Mouse (Mus musculus) CH12.LX (cell line): ENCODE results near the gene Gpatch3. TPM values are rescaled to one million over a fixed set of nuclear protein-coding genes. Genes with fewer than 3 reads are reported as not detected.

Source experiments
- DNase-seq: peaks from one replicate; pipeline ENCODE4 v3.0.0-alpha.2; 2013; ENCODE audit errors: extremely low read depth
- H3K27ac ChIP-seq: 2 replicates; pipeline ENCODE4 v1.5.1; 2012; ENCODE audit warnings: low read depth, mild to moderate bottlenecking, control low read depth, moderate library complexity; ENCODE audit not compliant: insufficient read depth
- H3K27me3 ChIP-seq: replicated peaks from 2 replicates; pipeline ENCODE3; 2012; ENCODE audit warnings: inconsistent platforms
- H3K36me3 ChIP-seq, 2 experiments: replicated peaks in 1 of 2; 2 replicates each; pipeline versions ENCODE3 to v1.6.1; 2012; ENCODE audit warnings: inconsistent platforms in 1 of 2, low read length in 1 of 2, mild to moderate bottlenecking in 1 of 2, mixed read lengths in 1 of 2, moderate library complexity in 1 of 2; ENCODE audit not compliant: control insufficient read depth in 1 of 2, insufficient read depth in 1 of 2
- H3K4me1 ChIP-seq, 2 experiments: 2 replicates each; pipeline ENCODE4 v1.6.1; 2012; ENCODE audit warnings: inconsistent platforms in 1 of 2, moderate library complexity in 1 of 2; ENCODE audit not compliant: insufficient read depth in 2 of 2, control insufficient read depth in 1 of 2
- H3K4me2 ChIP-seq: 2 replicates; pipeline ENCODE4 v1.6.1; 2012; ENCODE audit warnings: low read depth, mild to moderate bottlenecking, control low read depth; ENCODE audit not compliant: poor library complexity, insufficient read depth, severe bottlenecking
- H3K4me3 ChIP-seq, 3 experiments: fragments of 150-350 bp in 1 of 3; sonication (generic) in 1 of 3; replicated peaks in 1 of 3; 2 replicates each; pipeline versions ENCODE3 to v1.5.1; 2011 to 2012; ENCODE audit warnings: low read depth in 2 of 3, low read length in 2 of 3, mild to moderate bottlenecking in 2 of 3, moderate library complexity in 2 of 3, control low read depth in 1 of 3, improper control_type of control experiment in 1 of 3, inconsistent platforms in 1 of 3, mixed read lengths in 1 of 3; ENCODE audit not compliant: poor library complexity in 1 of 3
- H3K79me2 ChIP-seq: replicated peaks from 2 replicates; pipeline ENCODE4 v1.6.1; 2012; ENCODE audit warnings: mild to moderate bottlenecking, moderate library complexity; ENCODE audit not compliant: control insufficient read depth, poor library complexity, insufficient read depth, severe bottlenecking; ENCODE audit errors: extremely low read depth
- H3K9ac ChIP-seq: 2 replicates; pipeline ENCODE4 v1.6.1; 2012; ENCODE audit warnings: low read depth, mild to moderate bottlenecking, control low read depth, moderate library complexity; ENCODE audit not compliant: insufficient read depth
- H3K9me3 ChIP-seq: replicated peaks from 2 replicates; pipeline ENCODE3; 2012; ENCODE audit warnings: low read length, inconsistent platforms, mixed read lengths
- BHLHE40 ChIP-seq: IDR thresholded peaks from 2 replicates; pipeline ENCODE4 v1.6.1; 2011; ENCODE audit warnings: mild to moderate bottlenecking, low read depth, low read length, improper control_type of control experiment
- CHD2 ChIP-seq: IDR thresholded peaks from 2 replicates; pipeline ENCODE4 v1.6.1; 2011; ENCODE audit warnings: low read length, improper control_type of control experiment
- ELF1 ChIP-seq: IDR thresholded peaks from 2 replicates; pipeline ENCODE4 v1.6.1; 2014; ENCODE audit warnings: low read depth, mild to moderate bottlenecking, inconsistent platforms, low read length, improper control_type of control experiment
- GABPA ChIP-seq: IDR thresholded peaks from 2 replicates; pipeline ENCODE4 v1.6.1; 2012; ENCODE audit warnings: low read depth, low read length, improper control_type of control experiment, inconsistent platforms; ENCODE audit not compliant: insufficient replicate concordance
- KAT2A ChIP-seq: IDR thresholded peaks from 2 replicates; pipeline ENCODE4 v1.6.1; 2012; ENCODE audit warnings: low read length, improper control_type of control experiment, inconsistent platforms; ENCODE audit not compliant: insufficient replicate concordance
- MAFK ChIP-seq: IDR thresholded peaks from 2 replicates; pipeline ENCODE4 v1.6.1; 2011; ENCODE audit warnings: low read length, improper control_type of control experiment; ENCODE audit not compliant: insufficient replicate concordance
- MAZ ChIP-seq: IDR thresholded peaks from 2 replicates; pipeline ENCODE4 v1.6.1; 2012; ENCODE audit warnings: low read depth, mild to moderate bottlenecking, inconsistent platforms, low read length, improper control_type of control experiment, moderate library complexity
- MEF2A ChIP-seq: IDR thresholded peaks from 2 replicates; pipeline ENCODE4 v1.6.1; 2014; ENCODE audit warnings: low read depth, mild to moderate bottlenecking, inconsistent platforms, low read length, improper control_type of control experiment, borderline replicate concordance
- PAX5 ChIP-seq: IDR thresholded peaks from 2 replicates; pipeline ENCODE4 v1.6.1; 2012; ENCODE audit warnings: low read length, inconsistent platforms, mixed read lengths
- POLR2A ChIP-seq: IDR thresholded peaks from 2 replicates; pipeline ENCODE4 v1.6.1; 2011; ENCODE audit warnings: low read depth, mild to moderate bottlenecking, improper control_type of control experiment, low read length
- RAD21 ChIP-seq: IDR thresholded peaks from 2 replicates; pipeline ENCODE4 v1.6.1; 2011; ENCODE audit warnings: low read depth, mild to moderate bottlenecking, low read length, improper control_type of control experiment, moderate library complexity
- RCOR1 ChIP-seq: conservative IDR thresholded peaks from 2 replicates; pipeline ENCODE4 v1.6.1; 2012; ENCODE audit warnings: low read depth, mild to moderate bottlenecking, inconsistent platforms, low read length, improper control_type of control experiment
- SMC3 ChIP-seq: IDR thresholded peaks from 2 replicates; pipeline ENCODE4 v1.6.1; 2011; ENCODE audit warnings: low read depth, low read length, improper control_type of control experiment
- TCF12 ChIP-seq: IDR thresholded peaks from 2 replicates; pipeline ENCODE4 v1.6.1; 2014; ENCODE audit warnings: low read depth, mild to moderate bottlenecking, inconsistent platforms, low read length, improper control_type of control experiment
- UBTF ChIP-seq: IDR thresholded peaks from 2 replicates; pipeline ENCODE4 v1.6.1; 2012; ENCODE audit warnings: low read depth, mild to moderate bottlenecking, inconsistent platforms, low read length, improper control_type of control experiment, moderate library complexity
- ZC3H11A ChIP-seq: IDR thresholded peaks from 2 replicates; pipeline ENCODE4 v1.6.1; 2012; ENCODE audit warnings: low read depth, mild to moderate bottlenecking, inconsistent platforms, low read length, improper control_type of control experiment
- dilution Hi-C: fragments of 300-500 bp; cut with MboI; formaldehyde crosslinking; loops from 2 replicates; pipeline ENCODE4 v1.14.3; 2020; ENCODE audit warnings: low sequenced_read_pairs; ENCODE audit not compliant: extremely low pct_unique_long_range_greater_than_20kb, extremely low pct_ligation_motif_present
- in situ Hi-C: fragments of 300-500 bp; cut with MboI; formaldehyde crosslinking; loops from 3 replicates; pipeline ENCODE4 v1.14.3; 2019; ENCODE audit warnings: low sequenced_read_pairs, low pct_ligation_motif_present, low pct_unique_long_range_greater_than_20kb, mixed read lengths
- polyA plus RNA-seq: library from polyadenylated mRNA; unstranded; fragments of >175 nt; gene quantifications from 2 replicates; pipeline ENCODE4 v1.2.1, GENCODE M21; 2012; ENCODE audit warnings: low read depth; ENCODE audit not compliant: insufficient read length
- total RNA-seq, 2 experiments: library from RNA; depleted of rRNA; stranded (reverse); fragments of 300-350 nt in 1 of 2; fragments of >200 nt in 1 of 2; gene quantifications; 2 replicates each; pipeline ENCODE4 v1.2.3; 2012 to 2014

Gpatch3 gene
- total and polyA plus RNA-seq, 3 experiments, result 7.2 to 20.9 (median 10.8) TPM

DNA sequence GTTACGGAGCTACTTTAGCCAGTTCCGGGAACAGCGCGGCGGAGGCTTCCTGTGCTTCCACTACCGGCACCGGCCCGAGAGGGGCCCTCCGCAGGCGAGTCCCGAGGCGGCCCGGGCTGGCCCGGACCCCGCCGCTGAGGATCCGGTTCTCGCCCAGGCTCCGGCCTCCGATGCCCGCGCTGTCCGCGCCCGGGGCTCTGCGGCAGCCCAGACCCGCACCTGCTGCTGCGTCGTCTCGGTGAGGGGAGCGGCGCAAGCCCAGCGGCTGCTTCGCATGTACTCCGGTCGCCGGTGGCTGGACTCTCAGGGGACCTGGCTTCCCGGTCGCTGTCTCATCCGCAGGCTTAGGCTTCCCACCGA lies 278 bp downstream of the Gpatch3 start:
- peak overlapping the region; percentile 93 for H3K27ac ChIP-seq
- TF ChIP-seq UBTF, result 0 out of 2 replicates have a peak, but pooled peaks have one; percentile 60
- TF ChIP-seq MAZ, result no peak
- TF ChIP-seq, all 38 proteins: peak for 1
- dilution Hi-C loops, result no loop called here

GRCm38 (mm10) chr4:133577983-133578382 lies 3.4 kb downstream of the Gpatch3 start:
- TF ChIP-seq KAT2A (no peak), RCOR1 (no peak), RAD21 (no peak), CHD2 (no peak), SMC3 (no peak), POLR2A (no peak), BHLHE40 (no peak), ELF1 (no peak), TCF12 (no peak), MEF2A (no peak), PAX5 (no peak), GABPA (no peak), ZC3H11A (no peak), MAFK (no peak)
- Histone ChIP-seq H3K9me3 (no peaks in the 10 kb centered on the region), H3K36me3 (peaks cover 42 to 55% of the 10 kb centered on the region in 2 experiments), H3K27ac (no peak overlapping the region), H3K4me3 (no peak overlapping the region), H3K27me3 (no peaks in the 10 kb centered on the region), H3K4me2 (no peak overlapping the region), H3K79me2 (0 out of 2 replicates have a peak, but pooled peaks cover 3% of the 10 kb centered on the region), H3K4me1 (peaks cover 0 to 19% of the 10 kb centered on the region in 2 experiments), H3K9ac (no peak overlapping the region)
- in situ Hi-C loops (loop anchor here (25.0 kb wide), 1 partner anchor 509 kb away; the partner anchor contains the start of gene Cd52), dilution Hi-C loops (no loop called here)
- no peak for DNase-seq

More for the DNA sequence above, 278 bp downstream of the Gpatch3 start:
- H3K4me2 ChIP-seq, result no peak overlapping the region
- H3K36me3 ChIP-seq, result peaks cover 19 to 31% of the 10 kb centered on the region in 2 experiments
- peak overlapping the region; percentile 96 for H3K9ac ChIP-seq
- no peaks in the 10 kb centered on the region for H3K27me3 ChIP-seq
- 0 out of 2 replicates have a peak, but pooled peaks cover 3% of the 10 kb centered on the region for H3K79me2 ChIP-seq
- peaks cover 2% of the 10 kb centered on the region for H3K9me3 ChIP-seq
- peaks cover 0 to 14% of the 10 kb centered on the region in 2 experiments; a peak in 3 of 4 replicates for H3K4me1 ChIP-seq
- H3K4me3 ChIP-seq, result peak overlapping the region; percentile 80 to 91 (median 82)
- no peak for DNase-seq
- in situ Hi-C loops, result loop anchor here (25.0 kb wide), 1 partner anchor 512 kb away; the partner anchor contains the start of gene Cd52
